Mouse (Mus musculus) liver, adult 2 months (tissue): ENCODE measurements around the gene Slain2. TPM values are rescaled to one million over a fixed set of nuclear protein-coding genes. Genes with fewer than 3 reads are reported as not detected.

Source experiments
- DNase-seq: peaks from one replicate; pipeline ENCODE4 v3.0.0-alpha.2; 2011; ENCODE audit warnings: low read depth, low spot score; ENCODE audit errors: extremely low read depth
- H3K27ac ChIP-seq: fragments of 200-500 bp; replicated peaks from 2 replicates; pipeline ENCODE4 v1.5.1; 2012; ENCODE audit warnings: low read depth, mild to moderate bottlenecking, control low read depth, inconsistent platforms, low read length; ENCODE audit not compliant: insufficient read depth
- H3K27me3 ChIP-seq: fragments of 200-500 bp; 2 replicates; pipeline ENCODE4 v1.6.1; 2012; ENCODE audit warnings: mild to moderate bottlenecking, moderate library complexity, low read length, inconsistent platforms; ENCODE audit not compliant: control insufficient read depth, insufficient read depth
- H3K36me3 ChIP-seq: fragments of 200-500 bp; 2 replicates; pipeline ENCODE4 v1.6.1; 2012; ENCODE audit warnings: low read length, inconsistent platforms; ENCODE audit not compliant: control insufficient read depth, insufficient read depth
- H3K4me1 ChIP-seq: fragments of 200-500 bp; 2 replicates; pipeline ENCODE4 v1.6.1; 2011; ENCODE audit warnings: low read length; ENCODE audit not compliant: control insufficient read depth, insufficient read depth
- H3K4me3 ChIP-seq: fragments of 200-500 bp; 2 replicates; pipeline ENCODE4 v1.5.1; 2011; ENCODE audit warnings: low read depth, mild to moderate bottlenecking, control low read depth, low read length, moderate library complexity; ENCODE audit not compliant: insufficient read depth
- H3K79me2 ChIP-seq: fragments of 200-500 bp; 2 replicates; pipeline ENCODE4 v1.6.1; 2012; ENCODE audit warnings: inconsistent platforms, mild to moderate bottlenecking, low read length, moderate library complexity; ENCODE audit not compliant: control insufficient read depth, insufficient read depth
- H3K9ac ChIP-seq: fragments of 200-500 bp; 2 replicates; pipeline ENCODE4 v1.6.1; 2012; ENCODE audit warnings: low read depth, mild to moderate bottlenecking, control low read depth, inconsistent platforms, low read length
- CTCF ChIP-seq: fragments of 200-500 bp; IDR thresholded peaks from 2 replicates; pipeline ENCODE4 v1.5.1; 2011; ENCODE audit warnings: low read depth, low read length, control low read depth
- POLR2A ChIP-seq: fragments of 200-500 bp; IDR thresholded peaks from 2 replicates; pipeline ENCODE4 v1.6.1; 2011; ENCODE audit warnings: low read length, control low read depth; ENCODE audit not compliant: insufficient read depth; ENCODE audit errors: extremely low read depth
- WGBS: fragments of 180-500 bp; shearing (Covaris S2); methylation state at CpG from one replicate; pipeline ENCODE4 v1.1.7; 2018; 5-methylcytosine and 5-hydroxymethylcytosine counted together
- polyA plus RNA-seq: library from polyadenylated mRNA; depleted of rRNA; stranded (reverse); fragments of >200 nt; gene quantifications from 2 replicates; pipeline ENCODE4 v1.2.3, GENCODE M21; 2012
- total RNA-seq: library from RNA; depleted of rRNA; stranded (reverse); fragments of >200 nt; gene quantifications from 2 replicates; pipeline ENCODE4 v1.2.3, GENCODE M21; 2014

Slain2 gene
- total and polyA plus RNA-seq, 2 experiments, result 10.3 to 14.0 TPM

- no peak for DNase-seq
- no peak overlapping the region for H3K27ac ChIP-seq
- no peaks in the 10 kb centered on the region for H3K27me3 ChIP-seq
- TF ChIP-seq CTCF (no peak), POLR2A (no peak)
- WGBS, result 85% methylated on average over 5 of the region's 5 CpGs
- H3K4me3 ChIP-seq, result no peak overlapping the region
- no peaks in the 10 kb centered on the region for H3K79me2 ChIP-seq
- H3K9ac ChIP-seq, result no peak overlapping the region
- no peaks in the 10 kb centered on the region for H3K4me1 ChIP-seq
- H3K36me3 ChIP-seq, result peaks cover 31% of the 10 kb centered on the region
These were observed 58.8 kb downstream of the Slain2 start for GRCm38 (mm10) chr5:72972934-72973333.

GRCm38 (mm10) chr5:72974602-72975001 lies 60.5 kb downstream of the Slain2 start, which contains the start of gene Gm10135:
Gene Gm10135, minus strand, starts transcription at chr5:72974702.
- DNase-seq, result no peak
- H3K4me1 ChIP-seq, result no peaks in the 10 kb centered on the region
- no peaks in the 10 kb centered on the region for H3K79me2 ChIP-seq
- no peak for TF ChIP-seq CTCF
- TF ChIP-seq POLR2A, result no peak
- no peak within 1 kb of the TSS for H3K9ac ChIP-seq
- peaks cover 32% of the 10 kb centered on the region for H3K36me3 ChIP-seq
- H3K27me3 ChIP-seq, result no peaks in the 10 kb centered on the region
- H3K27ac ChIP-seq, result no peak within 1 kb of the TSS
- 100% methylated on average over 7 of the region's 7 CpGs for WGBS
- H3K4me3 ChIP-seq, result no peak within 1 kb of the TSS

GRCm38 (mm10) chr5:72975996-72976395 lies 61.9 kb downstream of the Slain2 start:
- H3K79me2 ChIP-seq, result no peaks in the 10 kb centered on the region
- H3K36me3 ChIP-seq, result peaks cover 39% of the 10 kb centered on the region
- WGBS, result 93% methylated on average over 6 of the region's 6 CpGs
- no peaks in the 10 kb centered on the region for H3K4me1 ChIP-seq
- TF ChIP-seq POLR2A (no peak), CTCF (no peak)
- no peak for DNase-seq
- no peaks in the 10 kb centered on the region for H3K27me3 ChIP-seq
- H3K4me3 ChIP-seq, result no peak overlapping the region
- H3K9ac ChIP-seq, result no peak overlapping the region
- no peak overlapping the region for H3K27ac ChIP-seq

- Histone ChIP-seq H3K27ac (no peak overlapping the region), H3K79me2 (no peaks in the 10 kb centered on the region), H3K4me3 (no peak overlapping the region), H3K9ac (no peak overlapping the region), H3K36me3 (peaks cover 39% of the 10 kb centered on the region), H3K4me1 (no peaks in the 10 kb centered on the region), H3K27me3 (no peaks in the 10 kb centered on the region)
- 74% methylated on average over 4 of the region's 4 CpGs for WGBS
- TF ChIP-seq POLR2A (no peak), CTCF (no peak)
- DNase-seq, result no peak
These were observed 62.4 kb downstream of the Slain2 start for GRCm38 (mm10) chr5:72976539-72976938.

- TF ChIP-seq POLR2A (no peak), CTCF (peak; percentile 48)
- WGBS, result 4% methylated on average over 2 of the region's 2 CpGs
- no peaks in the 10 kb centered on the region for H3K79me2 ChIP-seq
- no peak overlapping the region for H3K4me3 ChIP-seq
- peak; percentile 45 for DNase-seq
- H3K27me3 ChIP-seq, result no peaks in the 10 kb centered on the region
- H3K9ac ChIP-seq, result no peak overlapping the region
- peaks cover 7% of the 10 kb centered on the region for H3K36me3 ChIP-seq
- H3K4me1 ChIP-seq, result no peaks in the 10 kb centered on the region
- no peak overlapping the region for H3K27ac ChIP-seq
These were observed 70.0 kb downstream of the Slain2 start for GRCm38 (mm10) chr5:72984091-72984490.

- no peaks in the 10 kb centered on the region for H3K27me3 ChIP-seq
- TF ChIP-seq POLR2A, result no peak
- TF ChIP-seq CTCF, result no peak
- no peak for DNase-seq
- H3K4me3 ChIP-seq, result no peak overlapping the region
- H3K79me2 ChIP-seq, result no peaks in the 10 kb centered on the region
- no peak overlapping the region for H3K9ac ChIP-seq
- no peaks in the 10 kb centered on the region for H3K36me3 ChIP-seq
- no peak overlapping the region for H3K27ac ChIP-seq
- WGBS, result 92% methylated on average over 7 of the region's 7 CpGs
- H3K4me1 ChIP-seq, result no peaks in the 10 kb centered on the region
These were observed 73.7 kb downstream of the Slain2 start for GRCm38 (mm10) chr5:72987786-72988185.
